Mouse (Mus musculus) heart, postnatal 0 days (tissue): ENCODE measurements at regions not wholly inside any gene's neighbourhood (a gene's known extent, or its start where the extent isn't known, plus 50 kb on each side); places are given as distances from the start of the nearest gene placed in this dataset.

Experiments used
- ATAC-seq: fragments of 200-750 bp; cut with Nextera tagmentation; 2 replicates; pipeline ENCODE4 v1.8.0; 2017; ENCODE audit warnings: low read depth, moderate number of reproducible peaks, moderate library complexity; ENCODE audit not compliant: insufficient read depth
- DNase-seq: peaks from one replicate; pipeline ENCODE4 v3.0.0-alpha.2; 2016; ENCODE audit warnings: low spot score
- H3K27ac ChIP-seq: fragments of 300-500 bp; sonication (generic); 2 replicates; pipeline ENCODE4 v1.5.1; 2014; ENCODE audit warnings: low read depth, mild to moderate bottlenecking
- H3K27me3 ChIP-seq: fragments of 300-500 bp; sonication (generic); 2 replicates; pipeline ENCODE4 v1.6.1; 2014; ENCODE audit warnings: low read length, mixed read lengths; ENCODE audit not compliant: control insufficient read depth, insufficient read depth
- H3K36me3 ChIP-seq: fragments of 300-500 bp; sonication (generic); replicated peaks from 2 replicates; pipeline ENCODE4 v1.6.1; 2014; ENCODE audit warnings: low read length, mixed read lengths; ENCODE audit not compliant: control insufficient read depth, insufficient read depth
- H3K4me1 ChIP-seq: fragments of 300-500 bp; sonication (generic); 2 replicates; pipeline ENCODE4 v1.6.1; 2014; ENCODE audit warnings: antibody characterized with exemption; ENCODE audit not compliant: control insufficient read depth, insufficient read depth
- H3K4me2 ChIP-seq: fragments of 300-500 bp; sonication (generic); 2 replicates; pipeline ENCODE4 v1.6.1; 2014; ENCODE audit warnings: low read depth, mild to moderate bottlenecking, low read length, moderate library complexity
- H3K4me3 ChIP-seq: fragments of 300-500 bp; sonication (generic); 2 replicates; pipeline ENCODE4 v1.5.1; 2014; ENCODE audit warnings: low read depth, low read length
- H3K9ac ChIP-seq: fragments of 300-500 bp; sonication (generic); replicated peaks from 2 replicates; pipeline ENCODE4 v1.6.1; 2014; ENCODE audit warnings: low read depth, low read length, mixed read lengths
- H3K9me3 ChIP-seq: fragments of 300-500 bp; sonication (generic); replicated peaks from 2 replicates; pipeline ENCODE4 v1.6.1; 2016; ENCODE audit warnings: low read length; ENCODE audit not compliant: control insufficient read depth
- CTCF ChIP-seq: IDR thresholded peaks from 2 replicates; pipeline ENCODE4 v1.5.1; 2016; ENCODE audit warnings: antibody characterized with exemption, control low read depth, low read depth
- EP300 ChIP-seq: IDR thresholded peaks from 2 replicates; pipeline ENCODE4 v1.6.1; 2016; ENCODE audit warnings: antibody characterized with exemption, low read depth
- WGBS: fragments of 180-500 bp; shearing (Covaris S2); extraction: QIAGEN DNeasy Blood & Tissue Kit; methylation state at CpG from one replicate; pipeline ENCODE4 v1.1.7; 2014; 5-methylcytosine and 5-hydroxymethylcytosine counted together

- no peak for DNase-seq
These were observed 114.8 kb upstream of the Zfhx3 start for GRCm38 (mm10) chr8:107827500-107828125.

GRCm38 (mm10) chr8:107828541-107828940 lies 113.9 kb upstream of the Zfhx3 start:
- no peak for DNase-seq
- no peaks in the 10 kb centered on the region for H3K36me3 ChIP-seq
- no peak for ATAC-seq
- 80% methylated on average over 5 of the region's 5 CpGs for WGBS
- no peak overlapping the region for H3K9ac ChIP-seq
- H3K9me3 ChIP-seq, result no peaks in the 10 kb centered on the region
- H3K4me2 ChIP-seq, result no peak overlapping the region
- H3K27ac ChIP-seq, result no peak overlapping the region
- H3K4me3 ChIP-seq, result no peak overlapping the region
- H3K27me3 ChIP-seq, result peaks cover 5% of the 10 kb centered on the region; the same call in 1 of the 2 replicates
- TF ChIP-seq EP300, result no peak
- no peaks in the 10 kb centered on the region for H3K4me1 ChIP-seq

More at GRCm38 (mm10) chr8:107827500-107828125, 114.8 kb upstream of the Zfhx3 start:
- peaks cover 5% of the 10 kb centered on the region; the same call in 1 of the 2 replicates for H3K27me3 ChIP-seq
- 71% methylated on average over 17 of the region's 17 CpGs for WGBS
- H3K36me3 ChIP-seq, result no peaks in the 10 kb centered on the region
- no peaks in the 10 kb centered on the region for H3K4me1 ChIP-seq
- no peak overlapping the region for H3K4me2 ChIP-seq
- H3K27ac ChIP-seq, result no peak overlapping the region
- no peak for ATAC-seq
- H3K9me3 ChIP-seq, result no peaks in the 10 kb centered on the region
- H3K4me3 ChIP-seq, result no peak overlapping the region
- TF ChIP-seq EP300, result no peak
- H3K9ac ChIP-seq, result no peak overlapping the region

DNA sequence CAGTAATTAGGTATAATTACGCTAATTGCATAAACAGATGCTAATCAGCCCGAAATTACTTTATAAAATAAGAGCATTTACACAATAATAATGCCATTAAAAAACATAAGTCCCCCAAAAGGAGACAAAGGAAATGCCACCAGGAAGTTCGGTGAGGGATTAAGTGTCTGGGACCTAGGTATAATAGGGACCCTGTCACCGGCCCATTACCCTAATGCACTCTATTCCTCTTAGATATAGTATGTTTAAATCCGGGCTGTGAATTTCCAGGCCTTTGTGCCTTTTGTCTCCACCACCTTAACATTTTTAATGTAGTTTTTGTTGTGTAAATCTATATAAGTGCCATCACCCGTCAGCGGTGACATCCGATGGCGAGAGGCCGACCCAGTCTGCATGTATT lies 109.0 kb upstream of the Zfhx3 start:
- WGBS, result 82% methylated on average over 10 of the region's 10 CpGs
- no peaks in the 10 kb centered on the region for H3K27me3 ChIP-seq
- no peak overlapping the region for H3K4me3 ChIP-seq

GRCm38 (mm10) chr8:107846141-107846540 lies 96.3 kb upstream of the Zfhx3 start:
- Histone ChIP-seq H3K4me1 (no peaks in the 10 kb centered on the region), H3K9ac (no peak overlapping the region), H3K4me2 (no peak overlapping the region), H3K27me3 (no peaks in the 10 kb centered on the region), H3K4me3 (no peak overlapping the region), H3K36me3 (no peaks in the 10 kb centered on the region), H3K9me3 (no peaks in the 10 kb centered on the region), H3K27ac (no peak overlapping the region)
- 75% methylated on average over 3 of the region's 3 CpGs for WGBS
- TF ChIP-seq EP300 (no peak), CTCF (no peak)
- no peak for ATAC-seq
- no peak for DNase-seq

More for the DNA sequence above, 109.0 kb upstream of the Zfhx3 start:
- no peak for DNase-seq
- Histone ChIP-seq H3K9ac (no peak overlapping the region), H3K4me2 (no peak overlapping the region), H3K27ac (no peak overlapping the region), H3K9me3 (no peaks in the 10 kb centered on the region), H3K4me1 (no peaks in the 10 kb centered on the region), H3K36me3 (no peaks in the 10 kb centered on the region)
- no peak for TF ChIP-seq CTCF
- TF ChIP-seq EP300, result no peak
- ATAC-seq, result no peak

DNA sequence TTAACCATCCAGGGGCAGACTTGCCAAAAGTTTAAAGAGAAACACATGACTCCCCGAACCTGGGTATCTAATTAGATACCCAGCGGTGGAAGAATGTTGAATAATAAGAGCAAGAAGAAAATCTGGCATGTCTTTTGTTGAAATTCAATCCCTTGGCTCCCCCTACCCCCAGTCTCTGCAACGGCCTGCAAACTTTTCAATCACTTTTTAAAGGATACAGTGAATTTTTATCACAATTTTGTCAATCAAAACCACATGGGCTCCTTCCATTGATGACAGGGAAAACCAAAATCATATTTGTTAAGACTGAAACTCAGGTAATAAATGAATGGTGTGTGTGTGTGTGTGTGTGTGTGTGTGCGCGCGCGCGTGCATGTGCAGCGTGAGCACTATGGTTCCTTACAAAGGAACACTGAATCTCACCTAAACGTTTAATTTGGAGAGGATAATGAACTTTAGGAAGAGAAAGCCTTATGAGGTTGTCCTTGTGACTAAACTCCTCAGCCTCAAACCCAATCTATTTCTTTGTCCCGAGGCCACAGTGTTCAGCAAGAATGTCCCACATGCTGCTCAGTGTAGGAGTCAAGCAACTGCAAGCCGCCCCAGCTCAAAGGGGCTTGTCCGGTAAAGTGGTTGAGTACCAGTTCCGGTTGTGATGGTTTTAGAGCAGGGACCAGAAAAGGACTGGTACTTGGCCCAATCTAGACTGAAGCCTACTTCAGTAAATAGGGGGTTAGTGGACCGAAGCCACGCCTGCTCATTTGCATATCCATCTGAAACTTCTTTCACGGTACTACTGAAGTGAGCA lies 91.0 kb upstream of the Zfhx3 start:
- no peaks in the 10 kb centered on the region for H3K9me3 ChIP-seq
- H3K4me2 ChIP-seq, result no peak overlapping the region
- DNase-seq (no peak), ATAC-seq (no peak)
- no peak overlapping the region for H3K27ac ChIP-seq
- no peaks in the 10 kb centered on the region for H3K36me3 ChIP-seq
- no peak overlapping the region for H3K9ac ChIP-seq
- WGBS, result 78% methylated on average over 17 of the region's 17 CpGs
- H3K4me3 ChIP-seq, result no peak overlapping the region
- H3K27me3 ChIP-seq, result no peaks in the 10 kb centered on the region
- TF ChIP-seq EP300, result no peak
- TF ChIP-seq CTCF, result no peak
- no peaks in the 10 kb centered on the region for H3K4me1 ChIP-seq
